Mouse (Mus musculus): ENCODE results near the gene Gon7. TPM values are rescaled to one million over a fixed set of nuclear protein-coding genes. Genes with fewer than 3 reads are reported as not detected.
A peak's percentile ranks its signal among the peaks of the same experiment; 100 is the strongest.

The Gon7 gene
- total RNA-seq, 2 experiments from 2014 or later = 9.3 to 9.4 TPM

DNA sequence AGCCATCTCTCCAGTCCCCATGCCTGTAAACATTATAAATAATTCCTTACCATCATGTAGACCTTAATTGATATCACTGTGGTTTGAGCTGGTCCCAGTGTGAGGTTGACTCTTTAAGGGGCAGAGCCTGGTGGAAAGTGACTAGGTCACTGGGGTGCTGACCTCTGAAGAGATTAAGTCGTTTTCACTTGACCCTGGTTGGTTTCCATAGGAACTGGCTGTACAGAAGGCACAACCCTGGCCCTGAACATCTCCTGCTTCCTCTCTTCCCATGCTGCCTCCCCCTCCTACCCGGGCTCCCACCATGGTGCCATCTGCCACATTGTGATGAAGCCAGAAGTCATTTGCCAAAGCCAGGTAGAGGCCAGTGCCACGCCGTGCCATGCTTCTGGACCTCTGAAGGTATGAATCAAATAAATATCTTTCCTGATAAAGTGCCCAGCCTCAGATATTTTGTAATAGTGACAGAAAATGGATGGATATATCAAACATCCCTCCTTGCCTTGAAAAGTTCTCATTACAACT lies 46.7 kb downstream of the Gon7 start:
- DNase-seq = no peak
- intact Hi-C loops (cut with DNase I) = no loop called here

DNA sequence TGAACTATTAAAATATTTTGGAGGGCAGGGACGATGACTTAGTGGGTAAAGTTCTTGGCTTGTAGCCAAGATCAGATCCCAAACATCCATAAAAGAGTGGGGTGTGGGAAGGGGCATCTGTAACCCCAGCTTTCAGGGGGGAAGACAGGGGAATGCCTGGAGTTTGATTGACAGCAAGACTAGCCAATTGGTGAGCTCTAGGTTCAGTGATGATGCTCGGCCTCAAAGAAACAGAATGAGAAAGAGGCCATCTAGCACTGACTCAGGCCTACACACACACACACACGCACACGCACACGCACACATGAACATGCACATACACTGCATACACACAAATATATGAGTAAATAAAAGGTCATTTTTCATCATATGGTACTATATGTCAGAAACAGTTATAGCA lies 47.7 kb downstream of the Gon7 start:
- intact Hi-C loops (cut with DNase I) = loop anchor here (5.0 kb wide), 1 partner anchor 188 kb away; no protein-coding TSS in a partner anchor
- no peak for DNase-seq

DNA sequence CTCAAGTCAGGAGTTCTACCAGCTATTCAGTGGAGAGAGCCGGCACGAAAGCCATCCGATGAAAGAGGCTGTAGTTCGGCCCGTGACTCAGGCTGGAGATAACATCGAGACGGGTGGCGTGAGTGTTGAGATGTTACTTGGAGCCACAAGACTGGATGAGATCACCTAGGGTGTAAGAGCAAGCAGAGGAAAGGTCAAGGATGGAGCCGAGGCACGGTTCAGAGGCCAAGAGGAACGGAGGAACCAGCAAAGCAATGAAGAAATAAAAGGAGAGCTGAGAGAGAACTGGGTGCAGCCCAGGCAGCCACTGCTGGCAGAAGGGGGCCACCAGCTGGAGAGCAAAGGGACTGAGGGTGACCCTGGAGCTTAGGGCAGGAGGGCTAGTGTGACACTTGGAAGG lies 49.4 kb downstream of the Gon7 start:
- intact Hi-C loops (cut with DNase I) = loop anchor here (1.0 to 5.0 kb wide), 2 partner anchors 129 to 186 kb away; no protein-coding TSS in a partner anchor
- no peak for DNase-seq

DNA sequence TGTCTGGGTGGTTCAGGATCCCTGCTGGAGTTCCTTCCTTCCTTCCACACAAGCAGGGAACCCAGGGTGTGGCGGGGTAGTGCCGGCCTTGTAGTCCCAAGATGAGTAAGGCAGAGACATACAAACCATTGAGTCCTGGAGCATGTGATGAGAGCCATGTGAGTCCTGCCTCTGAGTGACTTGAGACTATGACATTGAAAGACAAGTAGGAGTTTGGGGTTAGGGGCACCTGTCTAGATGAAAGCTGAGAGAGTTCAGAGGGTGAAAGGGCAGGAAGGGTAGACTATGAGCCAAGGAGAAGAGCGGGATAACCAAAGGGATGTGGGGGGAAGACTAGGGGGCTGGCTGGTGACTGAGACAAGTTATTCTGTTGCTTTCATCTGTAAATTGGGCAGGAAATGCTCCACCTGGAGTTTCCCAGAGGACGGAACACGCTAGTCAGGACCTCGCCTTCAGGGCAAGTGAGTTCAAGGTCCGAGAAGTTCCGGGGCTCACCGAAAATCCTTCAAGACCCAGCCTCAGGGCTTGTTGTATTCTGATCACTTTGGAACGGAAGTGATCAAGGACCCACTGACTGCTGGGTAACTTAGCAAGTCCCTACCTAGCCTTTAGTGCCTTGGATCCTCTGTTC lies 50.7 kb downstream of the Gon7 start:
- no peak for DNase-seq
- intact Hi-C loops (cut with DNase I) = loop anchor here (5.0 kb wide), 1 partner anchor 185 kb away; no protein-coding TSS in a partner anchor

- intact Hi-C loops (cut with DNase I) = loop anchor here (5.0 kb wide), 1 partner anchor 184 kb away; no protein-coding TSS in a partner anchor
- DNase-seq = no peak
Observed at GRCm38 (mm10) chr12:102705906-102706640, 51.5 kb downstream of the Gon7 start.

DNA sequence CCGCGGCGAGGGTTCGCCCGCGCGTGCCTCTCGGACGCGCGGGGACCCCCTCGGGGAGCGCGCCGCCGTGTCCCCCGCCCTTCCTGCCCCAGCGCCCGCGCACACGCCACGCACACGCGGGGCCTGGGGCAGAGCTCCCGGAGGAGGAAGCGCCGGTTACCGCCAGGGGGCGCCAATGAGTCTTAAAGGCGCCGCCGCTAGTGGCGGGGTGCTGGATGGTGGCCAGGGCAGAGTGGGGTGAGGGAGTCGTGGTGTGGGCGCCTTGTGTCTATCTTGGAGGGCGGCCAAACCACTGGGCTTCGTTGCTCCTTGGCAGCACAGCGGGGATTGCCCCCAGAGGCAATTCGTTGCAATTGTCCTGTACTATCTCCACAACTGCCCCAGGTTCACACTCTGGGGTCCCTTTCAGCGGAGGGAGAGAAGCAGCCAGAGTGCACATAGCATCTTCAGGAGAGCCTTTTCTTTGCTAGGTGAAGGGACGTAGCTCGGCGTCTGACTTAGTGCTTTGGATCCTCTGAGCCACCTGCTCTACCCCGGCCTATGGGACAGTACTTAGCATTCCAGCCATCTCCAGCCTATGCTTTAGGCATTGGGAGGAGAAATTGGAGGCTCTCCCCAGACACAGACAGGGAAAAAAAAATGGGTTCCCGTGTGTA lies 52.3 kb downstream of the Gon7 start:
- intact Hi-C loops (cut with DNase I) = loop anchor here (5.0 kb wide), 1 partner anchor 183 kb away; no protein-coding TSS in a partner anchor
- peak; percentile 89 to 90 for DNase-seq

GRCm38 (mm10) chr12:102704457-102705198 lies 53.0 kb downstream of the Gon7 start, which contains the start of gene Itpk1:
Gene Itpk1, minus strand, starts transcription at chr12:102704930.
- intact Hi-C loops (cut with DNase I) = loop anchor here (5.0 kb wide), 1 partner anchor 182 kb away; no protein-coding TSS in a partner anchor

DNA sequence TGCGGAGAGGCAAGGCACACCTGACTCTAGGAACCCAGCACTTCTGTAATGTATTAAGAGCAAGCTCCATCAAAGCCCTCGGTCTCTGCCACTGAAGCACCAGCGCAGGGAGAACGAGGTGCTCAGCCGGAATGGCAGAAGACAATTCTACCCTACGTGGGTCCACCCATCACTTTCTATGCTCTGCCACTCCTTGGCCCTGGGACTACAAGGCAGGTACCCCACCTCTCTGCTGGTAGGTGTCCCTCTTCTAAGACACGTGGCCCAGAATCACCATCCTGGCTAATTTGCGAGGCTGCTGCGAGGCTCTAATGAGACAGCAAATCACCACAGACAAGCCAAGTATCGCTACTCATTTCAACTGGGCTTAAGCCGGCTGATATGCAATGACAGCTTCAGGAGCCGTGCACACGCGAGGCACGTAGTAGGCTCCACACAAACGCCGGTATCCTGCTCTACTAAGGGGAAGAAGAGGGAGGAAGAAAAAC lies 53.6 kb downstream of the Gon7 start:
- intact Hi-C loops (cut with DNase I) = no loop called here
- no peak for DNase-seq

More at GRCm38 (mm10) chr12:102704457-102705198, 53.0 kb downstream of the Gon7 start, which contains the start of gene Itpk1:
- DNase-seq = peak; percentile 59 to 69

DNA sequence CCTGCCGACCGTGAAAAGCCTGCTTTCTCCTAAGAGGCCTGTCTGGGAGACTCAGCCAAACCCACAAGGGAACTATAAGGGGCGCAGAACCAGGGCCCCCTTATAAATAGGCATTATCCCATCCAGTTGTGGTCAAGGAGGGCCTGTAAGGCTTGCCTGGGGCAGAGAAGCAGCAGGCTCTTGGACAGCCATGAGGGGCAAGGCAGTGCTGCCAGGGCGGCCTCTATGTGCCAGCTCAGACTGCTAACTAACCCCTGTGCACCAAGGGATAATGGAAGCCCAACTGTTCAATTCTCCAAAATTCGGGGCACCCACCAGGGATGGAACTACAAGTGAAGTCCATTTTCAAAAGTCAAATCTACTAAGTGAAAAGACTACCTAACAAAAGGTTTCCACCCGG lies 54.2 kb downstream of the Gon7 start:
- intact Hi-C loops (cut with DNase I) = no loop called here
- DNase-seq = no peak

Other genes with a start within 250 kb of the Gon7 start
- not detected for gene Chga, start 202.8 kb downstream of the Gon7 start, total RNA-seq (2021)
- 1 to 10 TPM; 6.8 to 8.8 TPM for gene Itpk1, start 52.9 kb downstream of the Gon7 start, total RNA-seq (2021)
- 1 to 10 TPM; 7.6 to 7.7 TPM for gene Moap1, start 14.1 kb downstream of the Gon7 start, total RNA-seq (2021)
- gene Tmem251, start 14.0 kb downstream of the Gon7 start, total RNA-seq (2021) = 1 to 10 TPM; 3.7 to 3.9 TPM
- not detected for gene Gm28051, start within 50 bp of the Gon7 start, total RNA-seq (2021)
- 10 to 100 TPM; 25.3 to 27.6 TPM for gene Ubr7, start 164 bp upstream of the Gon7 start, total RNA-seq (2021)
- gene Gm20604, start 869 bp upstream of the Gon7 start, total RNA-seq (2021) = 1 to 10 TPM; 4.3 to 4.6 TPM
- gene Btbd7, start 120.7 kb upstream of the Gon7 start, total RNA-seq (2021) = 10 to 100 TPM; 24.9 to 28.0 TPM
- gene Cox8c, start 141.5 kb upstream of the Gon7 start, total RNA-seq (2021) = not detected
- gene Unc79, start 191.1 kb upstream of the Gon7 start, total RNA-seq (2021) = not detected

All from heart, postnatal 36 days (tissue).